Mouse (Mus musculus) testis, adult 2 months (tissue): ENCODE measurements at regions not wholly inside any gene's neighbourhood (a gene's known extent, or its start where the extent isn't known, plus 50 kb on each side); places are given as distances from the start of the nearest gene placed in this dataset.

Experiments
- H3K27ac ChIP-seq: fragments of 200-500 bp; 2 replicates; pipeline ENCODE4 v1.5.1; 2012; ENCODE audit warnings: low read depth, low read length; ENCODE audit not compliant: control insufficient read depth, insufficient read depth
- H3K27me3 ChIP-seq: fragments of 200-500 bp; 2 replicates; pipeline ENCODE4 v1.6.1; 2012; ENCODE audit warnings: mild to moderate bottlenecking, low read length, moderate library complexity; ENCODE audit not compliant: control insufficient read depth, insufficient read depth
- H3K36me3 ChIP-seq: fragments of 200-500 bp; 2 replicates; pipeline ENCODE4 v1.6.1; 2012; ENCODE audit warnings: mild to moderate bottlenecking, low read length; ENCODE audit not compliant: control insufficient read depth, insufficient read depth
- H3K4me1 ChIP-seq: fragments of 200-500 bp; 2 replicates; pipeline ENCODE4 v1.6.1; 2012; ENCODE audit warnings: low read length; ENCODE audit not compliant: control insufficient read depth, insufficient read depth
- H3K4me3 ChIP-seq: fragments of 200-500 bp; 2 replicates; pipeline ENCODE4 v1.5.1; 2012; ENCODE audit warnings: low read depth, mild to moderate bottlenecking, low read length, moderate library complexity, mixed read lengths; ENCODE audit not compliant: control insufficient read depth
- CTCF ChIP-seq: fragments of 200-500 bp; IDR thresholded peaks from 2 replicates; pipeline ENCODE4 v1.5.1; 2012; ENCODE audit warnings: low read depth, mild to moderate bottlenecking, inconsistent platforms, low read length, moderate library complexity; ENCODE audit not compliant: control insufficient read depth, insufficient read depth, insufficient replicate concordance
- POLR2A ChIP-seq: fragments of 200-500 bp; IDR thresholded peaks from 2 replicates; pipeline ENCODE4 v1.6.1; 2012; ENCODE audit warnings: low read depth, mild to moderate bottlenecking, inconsistent platforms, low read length, moderate library complexity; ENCODE audit not compliant: control insufficient read depth

- Histone ChIP-seq H3K27me3 (no peaks in the 10 kb centered on the region), H3K4me3 (no peak overlapping the region), H3K36me3 (no peaks in the 10 kb centered on the region), H3K4me1 (no peaks in the 10 kb centered on the region), H3K27ac (no peak overlapping the region)
- no peak for TF ChIP-seq POLR2A
- TF ChIP-seq CTCF, result no peak
Observed at GRCm38 (mm10) chr4:106251430-106251829, 64.6 kb upstream of the Usp24 start.

DNA sequence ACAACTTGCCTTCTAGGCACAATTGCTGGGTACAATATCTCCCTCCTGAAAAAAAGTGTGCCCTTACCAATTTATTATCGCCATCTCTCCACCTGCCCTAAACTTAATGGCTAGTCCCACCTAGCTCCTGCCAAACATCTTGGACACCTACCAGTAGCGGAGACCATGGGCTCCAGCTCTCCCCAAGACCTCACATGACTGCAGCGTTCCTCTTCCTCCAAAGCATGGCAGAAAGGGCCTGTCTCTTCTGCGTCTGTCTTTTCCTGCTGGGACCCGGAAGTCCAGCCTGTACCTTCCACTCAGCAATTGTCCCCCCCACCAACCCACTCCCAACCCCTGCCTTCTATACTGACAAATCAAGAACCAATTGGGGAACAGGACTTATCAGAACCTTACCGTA lies 63.1 kb upstream of the Usp24 start:
- Histone ChIP-seq H3K4me1 (no peaks in the 10 kb centered on the region), H3K27ac (no peak overlapping the region)

DNA sequence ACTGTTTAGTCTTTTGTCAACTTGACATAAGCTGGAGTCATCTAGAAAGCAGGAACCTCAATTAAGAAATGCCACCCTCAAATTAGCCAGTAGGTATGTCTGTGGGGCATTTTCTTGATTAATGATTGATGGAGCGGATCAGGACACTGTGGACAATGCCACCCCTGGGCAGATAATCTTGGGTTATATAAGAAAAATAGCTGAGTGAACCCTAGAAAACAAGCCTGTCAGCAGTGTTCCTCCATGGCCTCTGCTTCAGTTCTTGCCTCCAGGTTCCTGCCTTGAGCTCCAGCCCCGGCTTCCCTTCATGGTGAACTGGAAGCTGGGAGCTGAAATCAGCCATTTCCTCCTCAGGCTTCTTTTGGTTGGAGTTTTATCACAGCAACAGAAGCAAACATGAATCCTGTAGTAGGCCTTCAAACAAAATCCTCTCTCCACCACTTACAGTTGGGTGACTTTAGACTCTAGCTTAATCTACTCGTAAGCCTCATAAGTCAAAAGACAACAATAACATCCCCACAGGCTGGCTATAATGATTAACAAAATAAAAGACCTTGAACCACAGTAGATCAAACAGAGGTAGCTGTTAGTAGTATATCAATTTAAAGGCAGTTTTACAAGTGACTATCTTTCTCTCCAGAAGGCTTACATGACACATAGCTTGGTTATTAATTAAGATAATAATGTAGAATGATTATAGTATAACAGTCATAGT lies 61.1 kb upstream of the Usp24 start:
- Histone ChIP-seq H3K27me3 (no peaks in the 10 kb centered on the region), H3K4me3 (no peak overlapping the region), H3K36me3 (no peaks in the 10 kb centered on the region), H3K4me1 (no peaks in the 10 kb centered on the region), H3K27ac (no peak overlapping the region)
- TF ChIP-seq CTCF (no peak), POLR2A (no peak)

More for the DNA sequence above, 63.1 kb upstream of the Usp24 start:
- Histone ChIP-seq H3K4me3 (no peak overlapping the region), H3K36me3 (no peaks in the 10 kb centered on the region), H3K27me3 (no peaks in the 10 kb centered on the region)
- TF ChIP-seq CTCF (no peak), POLR2A (no peak)

DNA sequence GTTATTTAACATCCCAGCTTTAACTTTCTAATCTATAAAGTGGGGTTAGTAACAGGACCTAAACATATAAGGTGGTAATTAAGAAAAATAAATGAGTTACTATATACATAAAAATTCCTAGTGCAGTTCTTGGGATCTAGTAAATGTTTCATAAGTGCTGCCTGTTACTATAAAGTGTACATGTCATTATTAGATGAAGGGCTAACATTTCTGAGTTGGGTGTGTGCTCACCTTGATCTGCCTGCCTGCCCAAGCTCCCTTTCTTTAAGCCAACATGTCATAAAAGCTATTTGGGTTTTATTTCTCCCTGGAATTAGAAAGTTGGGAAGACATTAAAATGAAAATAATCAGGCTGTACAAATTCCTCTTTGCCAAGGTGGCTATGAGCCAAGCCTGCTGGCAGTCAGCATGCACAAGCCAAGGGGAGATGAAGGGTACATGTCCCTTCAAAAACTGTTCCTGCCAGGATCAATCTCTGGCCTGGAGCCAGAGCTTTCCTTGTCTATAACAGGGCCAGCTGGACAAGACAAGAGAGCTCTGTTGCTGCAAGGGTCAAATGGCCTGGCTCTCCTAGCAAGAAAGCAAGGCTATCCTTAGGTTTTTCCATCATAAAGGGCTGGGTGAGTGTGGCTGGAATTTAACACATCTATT lies 59.9 kb upstream of the Usp24 start:
- no peaks in the 10 kb centered on the region for H3K27me3 ChIP-seq
- TF ChIP-seq POLR2A (no peak), CTCF (no peak)

DNA sequence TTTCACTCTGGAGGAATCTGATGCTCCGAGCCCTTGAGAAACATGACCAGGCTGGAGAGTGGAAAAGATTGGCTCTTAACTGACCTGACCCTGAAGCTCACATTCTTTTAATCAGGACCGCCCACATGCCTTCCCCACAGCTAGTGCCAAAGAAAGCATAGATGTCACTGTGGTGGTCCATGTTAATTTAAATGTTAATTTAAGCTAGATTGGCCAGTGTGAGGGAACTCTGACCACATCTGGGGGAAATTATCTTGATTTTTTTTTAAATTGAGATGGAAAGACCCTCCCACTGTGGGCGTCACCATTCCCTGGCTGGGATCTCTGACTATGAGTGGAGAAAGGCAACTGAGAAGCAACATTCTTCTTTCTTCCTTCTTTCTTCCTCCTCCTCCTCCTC lies 54.6 kb upstream of the Usp24 start:
- TF ChIP-seq POLR2A (no peak), CTCF (no peak)
- Histone ChIP-seq H3K4me3 (no peak overlapping the region), H3K27me3 (no peaks in the 10 kb centered on the region), H3K36me3 (no peaks in the 10 kb centered on the region), H3K27ac (no peak overlapping the region), H3K4me1 (no peaks in the 10 kb centered on the region)

More for the DNA sequence above, 59.9 kb upstream of the Usp24 start:
- Histone ChIP-seq H3K4me3 (no peak overlapping the region), H3K27ac (no peak overlapping the region), H3K4me1 (no peaks in the 10 kb centered on the region), H3K36me3 (no peaks in the 10 kb centered on the region)

DNA sequence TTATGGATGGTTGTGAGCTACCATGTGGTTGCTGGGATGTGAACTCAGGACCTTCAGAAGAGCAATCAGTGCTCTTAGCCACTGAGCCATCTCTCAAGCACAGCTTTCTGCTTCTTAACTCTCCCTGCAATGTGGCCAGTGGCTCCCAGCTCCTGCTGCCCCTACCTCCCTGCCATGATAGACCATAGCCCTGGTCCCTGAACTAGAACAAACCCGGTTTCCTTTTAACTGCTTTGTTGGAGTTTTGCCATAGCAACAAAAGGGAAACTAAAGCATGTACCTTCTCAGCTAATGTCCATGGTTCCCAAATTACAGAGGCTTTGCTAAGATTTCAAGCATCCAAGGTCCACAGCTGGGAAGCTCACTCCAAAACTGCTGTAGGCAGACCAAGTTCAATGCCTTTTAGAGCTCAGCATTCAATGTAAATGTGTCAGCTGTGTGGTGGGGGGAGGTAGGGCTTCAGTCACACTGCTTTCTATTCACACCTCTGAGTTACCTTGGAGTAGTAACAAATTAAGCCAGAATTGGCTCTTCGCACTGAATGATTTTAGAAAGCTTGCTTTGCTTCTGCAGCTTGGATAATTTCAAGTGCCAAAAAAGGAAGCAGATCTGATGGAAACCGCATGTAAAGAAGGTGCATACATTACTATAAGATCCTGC lies 54.0 kb upstream of the Usp24 start:
- Histone ChIP-seq H3K27me3 (no peaks in the 10 kb centered on the region), H3K27ac (no peak overlapping the region), H3K4me3 (no peak overlapping the region), H3K4me1 (no peaks in the 10 kb centered on the region), H3K36me3 (no peaks in the 10 kb centered on the region)
- TF ChIP-seq POLR2A (no peak), CTCF (no peak)

DNA sequence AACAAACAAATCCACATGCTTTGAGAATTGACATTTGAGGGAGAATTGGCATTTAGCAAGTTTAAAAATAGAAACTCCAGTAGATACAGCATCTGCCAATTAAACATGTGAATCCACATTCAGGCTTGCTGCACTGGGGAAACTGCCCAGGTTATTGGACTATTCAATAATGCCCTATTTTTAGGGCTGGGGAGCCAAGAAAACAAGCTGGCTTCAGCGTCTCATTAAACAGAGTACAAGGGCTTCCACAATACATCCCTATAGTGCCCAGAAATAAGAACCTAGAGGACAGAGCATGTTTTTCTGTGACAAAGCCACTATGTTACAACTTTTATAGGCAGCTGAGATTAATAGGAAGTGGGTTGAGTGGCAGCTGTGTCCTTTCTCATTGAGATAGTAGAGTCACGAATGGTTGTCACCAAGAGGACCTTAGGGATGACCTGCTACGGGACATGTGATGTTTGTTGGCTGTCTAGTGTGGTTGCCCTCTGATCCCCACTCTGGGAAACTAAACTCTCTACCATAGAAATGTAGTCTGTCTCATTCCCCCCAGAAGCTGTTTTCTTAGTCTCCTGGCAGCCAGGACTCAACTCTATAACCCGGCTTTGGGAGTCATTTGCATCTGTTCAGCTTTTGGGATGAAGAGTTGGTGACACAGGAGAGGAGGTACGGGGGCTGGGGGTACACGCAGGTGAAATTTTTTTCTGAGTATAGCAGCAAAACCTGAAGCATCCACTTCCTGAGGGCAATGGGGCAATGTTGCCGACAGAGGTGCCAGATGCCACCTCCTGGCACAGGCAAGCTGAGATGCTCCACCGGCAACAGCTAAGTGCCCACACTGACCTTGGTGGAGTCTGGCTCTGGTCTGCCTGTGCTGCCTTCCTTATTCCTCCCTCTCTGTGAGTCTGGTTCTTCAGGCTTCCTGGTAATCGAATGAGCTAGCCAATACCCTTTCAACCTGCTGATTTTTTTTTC lies 53.0 kb upstream of the Usp24 start:
- no peak for TF ChIP-seq POLR2A
- TF ChIP-seq CTCF, result no peak
- Histone ChIP-seq H3K4me1 (no peaks in the 10 kb centered on the region), H3K27me3 (no peaks in the 10 kb centered on the region), H3K36me3 (no peaks in the 10 kb centered on the region), H3K4me3 (no peak overlapping the region), H3K27ac (no peak overlapping the region)
